ENCODE assay signal across 17 mouse cellular contexts in genomic region chr17:17609523-17609922, GRCm38 (mm10). TPM values are rescaled to one million over a fixed set of nuclear protein-coding genes. Genes with fewer than 3 reads are reported as not detected.
DNase-seq lines count a peak whose midpoint lies in the region; ATAC-seq lines count a peak whose summit lies in the region.
"Had no signal": no experiment of that assay in that cellular context is flagged by ENCODE, and none has a peak within 500 bp of the region (broad histone marks: within the 10 kb centered on the region; RNA-seq: fewer than 3 reads in every experiment).

No protein-coding gene starts in this region.

- peak; percentile 34 to 57 for DNase-seq in heart, adult 9 months (ENCODE audit: low spot score in 2 of 2)
- DNase-seq in heart, postnatal 4 days, result no peak
- DNase-seq in A20 (ENCODE audit: low read depth, low spot score), result peak; percentile 40
- no peak for DNase-seq in gastrocnemius, adult 18-20 months (ENCODE audit: low spot score)
- DNase-seq: adrenal gland, adult 8-10 months; kidney, postnatal 14 days; layer of hippocampus, adult 9-11 months; lung, postnatal 36 days; right cerebral cortex, postnatal 14 days had no signal

- H3K9ac ChIP-seq in forebrain, embryonic 16.5 days (replicated peaks; ENCODE audit: low read depth, low read length), result no peak overlapping the region
- H3K9ac ChIP-seq: embryonic facial prominence, embryonic 13.5 days; forebrain, embryonic 13.5 days; hindbrain, embryonic 14.5 days; liver, embryonic 14.5 days had no signal

- peaks cover 16% of the 10 kb centered on the region for H3K4me1 ChIP-seq in brown adipose tissue, adult 24 weeks (ENCODE audit: control insufficient read depth, insufficient read depth, insufficient read length, low read length)
- H3K4me1 ChIP-seq in forebrain, embryonic 16.5 days (replicated peaks; ENCODE audit: control insufficient read depth, insufficient read depth, low read length), result peaks cover 9% of the 10 kb centered on the region
- H3K4me1 ChIP-seq: embryonic facial prominence, embryonic 13.5 days had no signal

- H3K36me3 ChIP-seq in forebrain, embryonic 16.5 days (ENCODE audit: control insufficient read depth, insufficient read depth), result no peaks in the 10 kb centered on the region
- H3K36me3 ChIP-seq: embryonic facial prominence, embryonic 13.5 days had no signal

- no peak overlapping the region for H3K4me2 ChIP-seq in forebrain, embryonic 16.5 days (ENCODE audit: low read length)
- H3K4me2 ChIP-seq: embryonic facial prominence, embryonic 13.5 days; forebrain, embryonic 13.5 days; hindbrain, embryonic 14.5 days had no signal

- peak overlapping the region; percentile 86 for H3K27ac ChIP-seq in brown adipose tissue, adult 24 weeks (replicated peaks; ENCODE audit: low read depth, low read length)
- no peak overlapping the region for H3K27ac ChIP-seq in forebrain, embryonic 16.5 days (ENCODE audit: low read length)
- H3K27ac ChIP-seq: embryonic facial prominence, embryonic 13.5 days; hindbrain, embryonic 14.5 days; liver, embryonic 14.5 days had no signal

- no peak overlapping the region for H3K4me3 ChIP-seq in brown adipose tissue, adult 24 weeks (ENCODE audit: insufficient read depth, low read depth, low read length)
- H3K4me3 ChIP-seq in forebrain, embryonic 16.5 days (replicated peaks; ENCODE audit: low read length), result no peak overlapping the region
- H3K4me3 ChIP-seq: embryonic facial prominence, embryonic 13.5 days; forebrain, embryonic 13.5 days had no signal

- no peaks in the 10 kb centered on the region for H3K9me3 ChIP-seq in forebrain, embryonic 16.5 days (ENCODE audit: control insufficient read depth, low read length)

- peak; percentile 61 for ATAC-seq in megakaryocyte progenitor cell, adult 5-6 weeks (replicated peaks; ENCODE audit: poor library complexity)
- ATAC-seq in forebrain, embryonic 16.5 days, result no peak
- ATAC-seq: forebrain, embryonic 13.5 days; intestine, postnatal 0 days had no signal

- 78% methylated on average over 3 of the region's 3 CpGs for WGBS in forebrain, embryonic 16.5 days

- no peaks in the 10 kb centered on the region for H3K27me3 ChIP-seq in forebrain, embryonic 16.5 days (replicated peaks; ENCODE audit: control insufficient read depth, insufficient read depth, low read length)
- H3K27me3 ChIP-seq: embryonic facial prominence, embryonic 13.5 days; forebrain, embryonic 13.5 days had no signal

RNA-seq across cellular contexts. Expression of gene Lnpep, which starts 15.3 kb away (rescaled TPM):
- total RNA-seq in heart, postnatal 4 days (2021), result 100 to 1,000 TPM; 134 to 135 TPM
- 23.2 and 29.8 TPM in 2 replicates for polyA plus RNA-seq in brown adipose tissue, adult 24 weeks (2012; ENCODE audit: insufficient read depth, insufficient read length, missing spikeins)
- 70.8 and 72.5 TPM in 2 replicates for total RNA-seq in megakaryocyte progenitor cell, adult 5-6 weeks (2015)
- 40.0 and 51.7 TPM in 2 replicates for total RNA-seq in megakaryocyte progenitor cell, adult 5-6 weeks (2017)
- 8.0 and 10.3 TPM in 2 replicates for polyA plus RNA-seq in forebrain, embryonic 16.5 days (2015; fragmentation: Nextera tagmentation; extraction: Ambion mirVana)
- 10 to 100 TPM; 51.2 to 57.0 TPM for total RNA-seq in gastrocnemius, adult 18-20 months (2021)

Comparison
In these comparisons a context has a peak if more than half of its experiments do, and no peak if none do; other contexts are left out.
1. DNase-seq: peak in heart, adult 9 months (2 of 2) and A20 (single experiment); none in heart, postnatal 4 days (single experiment) and gastrocnemius, adult 18-20 months (single experiment).